Mouse (Mus musculus): ENCODE data around the gene Gart. TPM values are rescaled to one million over a fixed set of nuclear protein-coding genes. Genes with fewer than 3 reads are reported as not detected.

Gene Gart
- 10 to 100 TPM; 49.5 to 76.2 (median 64.5) TPM for polyA plus RNA-seq (2017; shearing (Covaris generic))

DNA sequence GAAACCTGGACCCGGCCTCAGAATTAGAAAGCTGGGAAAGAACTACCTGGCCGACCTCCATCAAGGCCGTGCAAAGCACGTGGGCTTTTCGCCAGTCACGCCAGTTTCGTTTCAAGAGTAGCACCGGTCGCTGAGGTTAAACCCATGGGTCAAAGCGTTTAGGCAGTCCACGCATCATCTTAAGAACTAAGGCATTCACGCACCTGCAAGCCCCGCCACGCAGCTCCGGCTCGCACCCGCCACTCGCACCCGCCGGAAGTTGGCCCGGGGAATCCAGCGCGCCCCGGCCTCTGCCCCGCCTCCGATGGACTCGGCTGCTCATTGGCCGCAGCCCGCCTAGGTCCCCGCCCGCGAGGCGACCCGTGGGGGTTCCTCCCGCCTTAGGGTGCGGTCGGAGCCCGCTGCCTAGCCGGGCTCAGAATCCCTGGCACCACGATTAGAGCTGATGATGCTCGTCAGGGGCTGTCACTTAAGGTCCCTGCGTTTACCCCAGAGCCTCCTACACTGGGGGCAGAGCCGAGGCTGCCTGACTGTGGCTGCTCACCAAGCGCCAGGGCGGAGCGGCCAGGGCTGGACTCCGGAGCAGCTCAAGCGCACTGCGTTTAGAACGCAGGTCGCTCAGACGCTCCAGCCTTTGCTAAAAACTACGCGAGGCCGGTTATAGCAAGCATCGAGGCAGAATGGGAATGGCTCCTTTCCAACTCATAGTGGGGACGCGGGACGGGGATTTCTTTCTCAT is at the start of gene Gart:
Gene Gart, minus strand, starts transcription at position 272 of the 739 bp plus-strand sequence.
- peak; percentile 74 for ATAC-seq

DNA sequence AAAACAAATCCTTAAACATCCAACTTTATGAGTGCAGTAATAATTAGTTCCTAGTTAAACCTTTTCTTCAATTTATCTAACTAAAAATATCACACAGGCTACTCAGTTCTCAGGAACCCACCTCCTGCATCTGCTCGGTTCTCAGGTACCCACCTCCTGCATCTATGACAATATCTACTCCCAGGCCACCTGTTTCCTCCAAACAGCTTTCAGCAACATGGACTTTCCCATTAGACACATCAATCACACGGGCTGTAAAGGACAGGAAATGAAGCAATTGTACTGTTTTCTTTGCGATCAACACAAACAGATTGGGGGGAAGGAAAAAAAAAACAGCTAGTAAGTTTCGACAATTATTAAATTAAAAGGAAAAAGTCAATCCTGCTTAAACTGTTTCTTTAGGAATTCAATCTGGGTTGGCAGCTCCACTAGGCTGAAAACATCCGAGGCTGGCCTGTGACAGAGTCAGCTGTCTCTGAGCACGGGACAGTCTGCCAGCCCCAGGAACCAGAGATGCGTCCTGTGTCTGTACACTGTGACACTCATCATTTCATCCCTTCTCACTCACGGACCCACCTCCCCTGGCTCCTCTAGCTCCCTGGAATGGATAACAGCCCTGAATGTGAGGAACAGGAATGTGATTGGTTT is 48.5 kb upstream of the Gart start:
- ATAC-seq = peak; percentile 57

DNA sequence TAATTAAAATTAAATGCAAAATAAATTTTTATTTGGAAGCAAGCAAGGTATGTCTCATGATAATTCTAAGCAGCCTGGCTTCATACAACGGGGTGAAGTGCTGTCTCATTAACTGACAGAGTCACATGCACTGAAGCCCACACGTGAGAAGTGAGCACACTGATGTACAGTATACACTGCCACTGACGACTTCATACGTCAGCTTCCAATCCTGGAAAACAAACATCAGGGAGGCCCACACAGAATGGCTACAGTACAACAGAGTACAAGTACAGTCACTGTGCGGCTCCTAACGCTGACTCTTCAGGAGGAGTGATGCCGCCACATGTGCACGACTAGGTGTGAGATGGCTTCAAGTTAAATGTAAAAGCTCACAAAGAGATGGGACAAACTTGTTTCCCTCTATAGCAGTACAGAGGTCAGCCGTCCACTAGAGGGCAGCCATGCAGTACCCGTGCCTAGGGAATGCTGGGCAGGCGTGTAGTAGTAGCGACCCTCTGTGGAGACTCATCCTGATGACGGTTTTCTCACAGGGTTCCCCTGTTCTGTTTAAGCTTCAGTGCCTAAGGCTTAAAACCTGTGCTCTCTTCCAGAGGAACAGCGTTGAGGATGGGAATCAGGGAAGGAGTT is 47.8 kb upstream of the Gart start:
- ATAC-seq = peak; percentile 77

DNA sequence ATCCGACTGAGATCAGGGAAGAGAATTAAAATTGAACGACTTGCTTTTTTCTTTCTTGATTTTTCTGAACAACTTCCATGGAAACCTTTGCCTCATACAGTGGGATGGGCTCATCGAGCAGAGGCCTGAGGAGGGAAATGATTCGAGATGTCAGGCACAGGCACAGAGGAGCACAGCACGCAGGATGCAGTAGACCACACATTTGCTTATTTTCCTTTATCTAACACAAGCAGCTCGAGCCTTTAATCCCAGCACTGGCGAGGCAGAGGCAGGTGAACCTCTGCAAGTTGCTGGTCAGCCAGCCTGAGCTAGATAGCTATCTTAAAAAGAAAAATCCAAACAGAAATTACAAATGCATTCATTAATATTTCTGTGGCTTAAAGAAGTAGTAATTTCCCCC is 43.0 kb upstream of the Gart start:
- no peak for ATAC-seq

DNA sequence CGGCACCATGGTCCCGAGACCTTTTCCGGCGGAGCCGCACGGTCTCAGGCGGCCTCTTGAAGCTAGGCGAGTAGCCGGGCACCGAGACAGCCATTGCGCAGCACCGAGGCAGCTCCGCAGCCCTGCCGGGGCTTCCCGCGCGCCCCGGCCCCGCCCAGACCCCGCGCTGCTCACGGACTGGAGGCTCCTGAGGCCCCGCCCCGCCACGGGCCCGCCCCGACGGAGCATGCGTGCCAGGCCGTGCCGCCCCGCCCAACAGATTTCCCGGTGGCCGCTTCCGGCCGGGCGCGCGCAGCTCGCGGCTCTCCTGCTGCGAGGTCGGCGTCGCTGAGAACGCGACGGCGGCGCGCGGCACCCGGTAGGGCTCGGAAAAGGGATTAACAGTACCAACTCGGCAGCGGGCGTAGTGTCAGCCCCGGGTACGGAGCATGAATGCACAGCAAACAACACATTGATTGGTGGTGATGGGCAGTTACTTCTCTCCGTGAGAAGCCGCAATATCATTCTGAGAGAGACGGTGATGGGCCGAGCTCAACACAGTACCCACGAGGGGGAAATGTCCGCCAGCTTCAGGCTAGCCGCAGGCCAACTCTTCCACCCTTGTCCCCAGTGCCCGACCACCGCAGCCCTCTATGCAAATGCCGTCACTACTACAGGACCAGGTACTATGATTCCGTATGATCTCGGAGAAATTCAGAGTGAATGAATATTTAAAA is 42.0 kb upstream of the Gart start, which contains the start of gene Donson:
Gene Donson, minus strand, starts transcription at position 152 of the 716 bp plus-strand sequence.
- ATAC-seq = peak; percentile 62

DNA sequence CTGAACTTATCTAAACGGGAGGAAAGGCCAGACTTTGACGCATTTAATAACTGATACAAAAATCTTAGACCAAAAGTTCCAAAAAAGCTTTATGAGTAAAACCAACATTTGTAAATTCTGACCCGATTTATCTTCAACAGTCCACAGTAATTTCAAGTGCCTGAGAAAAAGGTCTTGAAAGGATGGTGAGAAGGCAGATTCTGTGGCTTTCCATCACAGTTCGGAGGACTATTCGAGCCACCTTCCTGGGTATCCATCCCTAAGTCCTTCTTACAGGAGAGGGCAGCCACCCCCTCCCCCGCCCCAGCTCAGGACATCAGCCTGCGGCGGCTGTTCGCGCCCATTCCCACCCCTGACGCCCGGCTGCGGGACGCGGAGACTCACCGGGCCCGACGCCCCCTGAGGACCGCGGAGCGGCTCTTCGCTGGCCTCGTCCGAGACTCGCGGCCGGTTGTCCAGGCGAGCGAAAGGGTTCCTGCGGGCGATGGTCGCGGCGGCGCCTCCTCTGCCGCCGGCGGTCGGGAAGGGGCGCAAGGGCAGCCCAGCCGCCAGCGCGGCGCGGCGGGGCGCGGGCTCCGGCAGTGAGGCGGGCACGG is 41.4 kb upstream of the Gart start:
- ATAC-seq = peak; percentile 9

DNA sequence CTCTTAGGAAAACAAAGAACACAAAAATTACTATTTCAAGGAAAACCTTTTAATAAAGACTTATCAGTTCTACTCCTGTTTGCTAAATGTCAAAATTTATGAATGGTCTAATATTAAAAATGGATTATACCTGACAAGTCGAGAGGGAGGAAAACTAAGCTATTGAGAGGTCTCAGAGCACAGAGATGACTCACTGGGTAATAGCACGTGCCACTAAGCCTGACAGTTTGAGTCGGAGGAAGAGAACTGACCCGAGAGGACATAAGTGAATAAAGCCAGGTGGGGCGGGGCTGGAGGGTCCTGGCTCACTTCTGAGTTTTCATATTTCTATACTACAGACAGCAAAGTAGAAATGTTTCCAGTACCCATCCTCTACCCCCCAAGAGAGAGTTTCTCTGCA is 39.6 kb upstream of the Gart start:
- ATAC-seq = no peak

DNA sequence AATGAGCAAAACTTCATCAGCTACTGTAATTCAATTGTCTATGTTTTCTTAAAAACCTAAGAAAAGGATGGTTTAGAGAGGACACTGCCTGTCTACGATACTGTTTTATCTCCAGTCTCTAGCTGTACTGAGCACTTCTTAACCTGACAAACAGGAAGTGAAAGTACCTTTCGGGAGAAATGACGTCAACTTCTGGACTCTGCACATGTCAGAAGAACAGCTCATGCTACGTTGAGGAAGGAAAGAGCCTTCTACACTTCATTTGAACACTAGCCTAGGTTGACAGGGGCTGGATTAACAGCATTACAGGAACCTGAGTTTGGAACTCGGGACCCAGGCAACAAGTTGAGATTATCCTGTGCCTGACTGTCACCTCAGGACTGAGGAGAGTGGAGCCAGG is 38.8 kb upstream of the Gart start:
- ATAC-seq = peak; percentile 85

DNA sequence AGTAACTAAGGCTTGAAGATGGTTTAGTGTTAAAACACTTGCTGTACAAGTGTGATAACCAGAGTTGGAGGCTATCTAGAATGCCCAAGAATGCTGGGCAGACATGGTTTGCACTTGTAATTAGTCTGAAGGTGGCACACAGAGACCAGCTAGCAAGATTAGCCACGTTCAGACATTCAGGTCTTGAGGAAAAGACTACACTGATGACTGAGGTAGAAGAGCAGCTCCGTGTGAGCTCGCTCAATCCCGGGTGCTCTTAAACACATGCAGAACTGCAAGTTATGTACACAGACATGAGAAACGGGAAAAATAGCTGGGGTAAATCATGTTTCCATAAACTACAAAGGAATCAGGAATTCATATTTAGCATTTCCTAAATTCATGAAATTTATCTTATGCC is 33.9 kb upstream of the Gart start:
- no peak for ATAC-seq

DNA sequence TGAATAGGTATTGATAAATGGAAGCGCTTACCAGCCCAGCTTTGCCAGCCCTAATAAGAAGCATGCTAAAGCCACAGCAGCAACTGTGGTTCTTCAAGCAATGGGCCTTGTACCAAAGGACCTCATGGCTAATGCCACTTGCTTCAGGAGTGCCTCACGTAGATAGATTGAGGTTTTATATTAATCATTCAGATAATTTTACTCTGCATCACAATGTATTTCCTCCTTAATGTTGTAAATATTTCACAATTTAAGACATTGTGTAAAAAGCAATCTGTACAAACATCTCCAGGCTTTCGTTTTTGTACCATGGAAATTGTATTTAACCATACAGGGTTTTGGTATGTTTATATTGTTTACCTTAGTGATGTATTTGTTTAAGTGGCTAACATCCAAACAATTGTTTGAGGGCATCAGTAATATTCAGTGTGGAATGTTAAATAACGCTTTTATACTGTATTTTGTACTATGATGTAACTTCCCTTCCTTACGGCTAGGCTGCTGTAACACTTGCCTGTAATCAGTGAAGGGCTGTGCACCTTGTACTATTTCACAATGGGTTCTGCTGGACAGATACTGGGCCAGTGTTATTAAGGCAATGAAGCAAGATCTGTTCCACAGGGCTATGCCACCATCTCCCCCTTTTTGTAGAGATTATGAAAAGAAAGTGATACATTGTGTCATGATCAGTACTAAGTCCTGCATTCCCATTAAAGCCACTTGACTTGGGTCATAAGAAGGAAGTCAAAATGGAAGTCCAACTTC is 31.6 kb upstream of the Gart start:
- ATAC-seq = no peak

DNA sequence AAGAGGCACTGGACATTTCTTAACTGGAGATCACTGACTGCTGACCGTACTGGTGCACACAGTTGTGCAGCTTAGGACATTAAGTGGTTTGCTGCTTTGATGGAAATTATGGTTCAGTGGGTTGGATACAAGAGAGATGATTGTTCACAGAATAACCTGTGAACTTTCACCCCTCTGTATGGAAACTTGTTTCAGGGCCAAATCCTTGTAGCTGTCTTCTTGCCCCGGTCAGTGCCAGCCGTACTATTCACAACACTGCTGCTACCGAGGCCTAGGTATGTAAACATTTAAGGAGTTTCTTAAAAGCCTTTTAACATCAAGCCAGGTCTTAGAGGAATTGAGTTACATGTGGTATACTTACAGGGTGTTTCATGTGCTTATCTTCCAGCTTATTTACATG is 27.7 kb upstream of the Gart start:
- ATAC-seq = no peak

DNA sequence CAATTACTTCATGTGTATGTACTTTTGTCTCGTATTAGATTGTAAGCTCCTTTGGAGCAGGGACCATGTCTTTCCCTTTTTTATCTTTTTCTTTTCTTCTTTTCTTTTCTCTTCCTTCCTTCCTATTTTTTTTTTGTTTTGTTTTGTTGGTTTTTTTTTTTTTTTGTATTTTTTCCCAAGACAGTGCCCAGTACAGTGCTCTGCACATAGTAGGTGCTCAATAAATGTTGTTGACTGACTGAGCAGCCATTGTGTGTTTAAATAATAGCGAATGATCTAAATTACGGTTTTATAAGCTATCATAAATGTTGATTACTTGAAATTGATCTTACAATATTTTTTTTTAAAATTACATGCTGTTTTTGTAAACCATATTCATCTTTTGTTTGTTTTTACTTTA is 17.0 kb upstream of the Gart start:
- ATAC-seq = no peak

DNA sequence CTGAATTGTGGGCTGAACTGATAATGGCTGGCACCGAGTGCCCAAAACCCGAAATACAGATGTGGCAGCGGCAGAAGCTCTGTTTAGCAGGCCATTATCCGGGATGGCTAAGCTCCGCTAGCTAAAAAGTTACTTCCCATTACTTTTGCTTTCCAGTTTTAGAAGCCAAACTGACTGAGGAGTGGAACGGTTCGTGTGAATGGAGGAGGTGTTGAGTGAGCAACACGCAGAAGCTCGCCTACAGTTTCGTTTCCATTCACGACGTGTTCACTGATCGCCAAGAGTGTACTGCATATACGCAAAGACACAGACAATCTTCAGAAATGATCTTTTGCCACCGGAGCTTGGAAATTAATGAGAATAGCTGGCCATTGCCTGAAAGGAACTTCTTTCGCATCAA is 15.6 kb upstream of the Gart start:
- no peak for ATAC-seq

DNA sequence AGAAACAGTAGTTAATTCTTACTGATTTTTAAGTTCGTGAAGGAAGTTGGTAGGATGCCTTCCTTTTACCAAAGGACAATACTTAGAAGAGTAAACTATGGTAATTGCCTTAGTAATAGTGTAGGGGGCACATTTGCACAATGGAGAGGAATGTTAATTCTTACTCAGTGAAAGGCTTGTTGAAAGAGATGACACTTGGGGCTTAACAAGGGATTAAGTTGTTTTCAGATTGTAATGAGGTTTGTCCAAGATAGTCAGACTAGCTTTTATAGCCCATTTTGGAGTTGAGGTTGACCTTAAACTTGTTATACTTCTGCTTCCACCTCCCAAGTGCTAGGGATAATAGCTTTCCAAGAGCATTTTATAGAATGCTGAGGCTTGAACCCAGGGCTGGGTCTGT is 14.6 kb upstream of the Gart start:
- no peak for ATAC-seq

DNA sequence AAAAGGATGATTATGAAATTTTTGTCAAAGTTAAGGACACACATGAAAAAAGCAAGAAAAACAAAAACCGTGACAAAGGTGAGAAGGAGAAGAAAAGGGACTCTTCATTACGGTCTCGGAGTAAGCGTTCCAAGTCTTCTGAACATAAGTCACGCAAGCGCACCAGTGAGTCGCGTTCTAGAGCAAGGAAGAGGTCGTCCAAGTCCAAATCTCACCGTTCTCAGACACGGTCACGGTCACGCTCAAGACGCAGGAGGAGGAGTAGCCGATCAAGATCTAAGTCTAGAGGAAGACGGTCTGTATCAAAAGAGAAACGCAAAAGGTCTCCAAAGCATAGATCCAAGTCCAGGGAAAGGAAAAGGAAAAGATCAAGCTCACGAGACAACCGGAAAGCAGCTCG is 13.0 kb upstream of the Gart start:
- ATAC-seq = no peak

DNA sequence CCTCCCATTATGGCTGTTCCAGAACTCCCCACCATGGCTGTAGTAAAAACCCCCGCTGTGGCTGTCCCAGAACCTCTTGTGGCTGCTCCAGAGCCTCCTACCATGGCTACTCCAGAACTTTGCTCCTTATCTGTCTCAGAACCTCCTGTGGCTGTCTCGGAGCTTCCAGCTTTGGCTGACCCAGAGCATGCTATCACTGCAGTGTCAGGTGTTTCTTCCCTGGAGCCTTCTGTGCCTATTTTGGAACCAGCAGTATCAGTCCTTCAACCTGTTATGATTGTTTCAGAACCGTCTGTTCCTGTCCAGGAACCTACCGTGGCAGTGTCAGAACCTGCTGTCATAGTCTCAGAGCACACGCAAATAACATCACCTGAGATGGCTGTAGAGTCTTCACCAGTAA is 11.7 kb upstream of the Gart start:
- no peak for ATAC-seq

DNA sequence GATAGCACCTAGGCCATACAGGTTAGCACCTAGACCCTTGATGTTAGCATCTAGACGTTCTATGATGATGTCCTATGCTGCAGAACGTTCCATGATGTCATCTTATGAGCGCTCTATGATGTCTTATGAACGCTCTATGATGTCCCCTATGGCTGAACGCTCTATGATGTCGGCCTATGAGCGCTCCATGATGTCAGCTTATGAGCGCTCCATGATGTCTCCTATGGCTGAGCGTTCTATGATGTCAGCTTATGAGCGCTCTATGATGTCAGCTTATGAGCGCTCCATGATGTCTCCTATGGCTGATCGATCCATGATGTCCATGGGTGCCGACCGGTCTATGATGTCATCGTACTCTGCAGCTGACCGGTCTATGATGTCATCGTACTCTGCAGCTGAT is 10.5 kb upstream of the Gart start:
- ATAC-seq = no peak

DNA sequence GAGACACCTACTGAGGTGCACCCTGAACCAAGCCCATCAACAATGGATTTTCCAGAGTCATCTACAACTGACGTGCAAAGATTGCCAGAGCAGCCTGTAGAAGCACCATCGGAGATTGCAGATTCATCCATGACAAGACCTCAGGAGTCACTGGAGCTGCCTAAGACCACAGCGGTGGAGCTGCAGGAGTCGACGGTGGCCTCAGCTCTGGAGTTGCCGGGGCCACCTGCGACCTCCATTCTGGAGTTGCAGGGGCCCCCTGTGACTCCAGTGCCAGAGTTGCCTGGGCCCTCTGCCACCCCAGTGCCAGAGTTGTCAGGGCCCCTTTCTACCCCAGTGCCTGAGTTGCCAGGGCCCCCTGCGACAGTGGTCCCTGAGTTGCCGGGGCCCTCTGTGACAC is 8.5 kb upstream of the Gart start:
- ATAC-seq = no peak

DNA sequence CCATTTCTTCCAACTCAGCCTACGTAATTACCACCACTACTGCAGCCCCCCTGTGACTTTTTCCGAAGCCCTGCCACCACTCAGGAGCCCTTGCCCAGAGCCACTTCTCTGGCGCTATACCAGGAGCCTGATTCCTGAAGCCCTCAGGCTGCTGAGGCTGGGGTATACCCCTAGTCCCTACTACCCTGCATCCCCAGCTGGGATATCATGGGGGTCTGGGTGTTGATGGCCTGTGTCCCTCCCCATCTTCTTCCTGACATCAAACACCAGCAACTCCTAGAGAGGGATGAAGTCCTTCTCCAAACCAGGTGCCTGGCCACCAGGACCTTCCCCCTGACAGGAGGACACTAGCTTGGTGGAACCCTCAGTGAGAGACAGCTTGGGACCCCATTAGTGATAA is 5.4 kb upstream of the Gart start:
- no peak for ATAC-seq

DNA sequence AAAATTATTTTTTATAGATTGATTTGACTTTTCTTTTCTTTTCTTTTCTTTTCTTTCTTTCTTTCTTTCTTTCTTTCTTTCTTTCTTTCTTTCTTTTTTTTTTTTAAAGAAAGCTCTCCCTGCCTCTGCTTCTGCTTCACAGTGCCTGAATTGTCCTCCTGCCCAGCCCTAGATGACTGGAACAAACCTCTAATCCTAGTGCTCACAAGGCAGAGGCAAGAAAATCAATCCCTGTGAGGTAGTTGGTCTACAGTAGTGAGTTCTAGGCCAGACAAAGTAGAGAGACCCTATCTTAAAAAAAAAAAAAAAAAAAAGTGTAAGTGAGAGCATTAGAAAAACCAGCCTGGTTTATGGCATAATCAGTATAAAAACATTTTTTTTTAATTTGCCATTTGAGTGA is 3.0 kb upstream of the Gart start:
- no peak for ATAC-seq

DNA sequence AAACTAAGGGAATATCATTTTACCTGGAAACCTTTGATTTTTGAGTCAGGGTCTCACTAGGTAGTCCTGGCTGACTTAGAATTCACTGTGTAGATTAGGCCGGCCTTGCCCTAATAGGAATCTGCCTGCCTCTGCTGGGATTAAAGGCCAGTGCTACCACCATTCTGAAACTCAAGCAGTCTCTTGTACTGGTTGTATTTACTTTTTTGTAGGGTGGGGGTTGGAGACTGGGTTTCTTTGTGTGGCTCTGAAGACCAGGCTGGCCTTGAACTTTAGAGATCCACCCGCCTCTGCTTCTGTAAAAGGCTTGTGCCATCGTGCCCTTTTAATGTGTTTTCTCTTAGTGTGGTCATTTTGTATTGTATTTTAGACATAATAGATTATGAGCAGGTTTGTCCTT is 2.5 kb upstream of the Gart start:
- no peak for ATAC-seq

DNA sequence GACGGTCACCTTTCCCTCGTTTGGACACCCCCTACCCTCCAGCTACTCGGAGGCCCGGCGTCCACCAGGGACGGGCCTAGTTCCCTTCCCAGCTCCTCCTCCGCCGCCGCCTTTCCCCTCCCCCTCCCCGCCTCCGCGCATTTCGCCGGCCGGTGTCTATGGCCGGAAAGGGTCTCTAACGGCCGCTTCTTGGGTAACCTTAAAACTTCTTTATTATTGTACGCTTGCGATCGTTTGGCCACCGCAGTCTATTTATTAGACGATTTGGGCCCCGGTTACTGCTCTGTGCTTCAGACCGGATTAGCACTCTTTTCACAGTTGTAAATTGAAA is 1.4 kb upstream of the Gart start:
- ATAC-seq = no peak

All from inflammation-experienced regulatory T-cells, adult 6 months (primary cell).